23 mouse cellular contexts compared by ENCODE assay signal in the genomic region with DNA sequence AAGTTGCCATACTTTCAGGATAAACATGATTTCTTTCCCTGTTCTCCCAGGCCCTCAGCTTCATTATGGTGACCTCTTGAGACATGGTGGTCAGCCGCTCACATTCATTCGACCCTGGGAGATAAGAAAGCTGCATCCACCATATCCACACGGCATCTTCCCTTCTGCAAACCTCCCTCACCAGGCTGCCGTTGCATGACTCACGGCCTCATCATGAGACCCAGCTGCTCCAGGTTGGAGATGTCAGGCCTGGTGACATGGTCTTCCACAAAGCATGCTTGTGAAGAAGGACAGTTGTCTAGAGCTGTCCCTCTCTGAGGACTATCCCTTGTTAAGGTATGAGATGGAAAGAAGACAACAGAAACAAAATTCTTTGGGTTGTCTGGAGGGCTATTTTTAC.
"Had no signal": no experiment of that assay in that cellular context is flagged by ENCODE, and none has a peak within 500 bp of the region (broad histone marks: within the 10 kb centered on the region; RNA-seq: fewer than 3 reads in every experiment).

No protein-coding gene starts in this region.

- H3K27ac ChIP-seq: gastrocnemius, adult 2 months; heart, embryonic 13.5 days; heart, embryonic 15.5 days; hindbrain, embryonic 12.5 days; intestine, embryonic 15.5 days; layer of hippocampus, adult 2 months; limb, embryonic 10.5 days; limb, embryonic 12.5 days had no signal

- H3K4me3 ChIP-seq: gastrocnemius, adult 2 months; heart, embryonic 13.5 days; heart, embryonic 15.5 days; hindbrain, embryonic 10.5 days; hindbrain, embryonic 12.5 days; intestine, embryonic 15.5 days; layer of hippocampus, adult 2 months; limb, embryonic 10.5 days; limb, embryonic 12.5 days had no signal

- H3K36me3 ChIP-seq: heart, embryonic 13.5 days; heart, embryonic 15.5 days; hindbrain, embryonic 10.5 days; hindbrain, embryonic 12.5 days; intestine, embryonic 15.5 days; limb, embryonic 10.5 days; limb, embryonic 12.5 days had no signal

- H3K9me3 ChIP-seq: heart, embryonic 13.5 days; heart, embryonic 15.5 days; hindbrain, embryonic 10.5 days; hindbrain, embryonic 12.5 days; intestine, embryonic 15.5 days; limb, embryonic 10.5 days; limb, embryonic 12.5 days had no signal

- ATAC-seq: inflammation-experienced regulatory T-cells, adult 6 months; intestine, embryonic 15.5 days; intestine, postnatal 0 days had no signal

- DNase-seq: gastrocnemius, adult 2 months; gastrocnemius, postnatal 10 days; gastrocnemius, postnatal 25 days; heart, adult 18-20 months; heart, postnatal 14 days; heart, postnatal 4 days; kidney, adult 18-20 months; kidney, adult 8-10 months; kidney, postnatal 10 days; kidney, postnatal 4 days; liver had no signal

- H3K4me2 ChIP-seq: heart, embryonic 11.5 days; heart, embryonic 15.5 days; intestine, embryonic 15.5 days; liver, embryonic 11.5 days had no signal

- H3K9ac ChIP-seq: heart, embryonic 13.5 days; heart, embryonic 15.5 days; hindbrain, embryonic 12.5 days; intestine, embryonic 15.5 days; limb, embryonic 12.5 days had no signal

- H3K27me3 ChIP-seq: heart, embryonic 15.5 days; intestine, embryonic 15.5 days had no signal
